ENCODE assay signal across 8 mouse cellular contexts in genomic region chrX:74428146-74428825, GRCm38 (mm10). TPM values are rescaled to one million over a fixed set of nuclear protein-coding genes. Genes with fewer than 3 reads are reported as not detected.
DNase-seq lines count a peak whose midpoint lies in the region; ATAC-seq and TF ChIP-seq lines count a peak whose summit lies in the region.

No protein-coding gene starts in this region.

- DNase-seq in heart, adult 2 months = no peak
- no peak for DNase-seq in heart, postnatal 36 days
- DNase-seq in thymus, postnatal 14 days = peak; percentile 4
- no peak for DNase-seq in thymus, postnatal 36 days
- DNase-seq in hindbrain, embryonic 11.5 days (ENCODE audit: low spot score) = peak; percentile 43
- no peak for DNase-seq in layer of hippocampus, adult 8-10 months (ENCODE audit: low spot score in 2 of 2)
- DNase-seq in adrenal gland, postnatal 14 days = no peak

- H3K9me3 ChIP-seq in hindbrain, embryonic 11.5 days (ENCODE audit: control insufficient read depth, low read length) = no peaks in the 10 kb centered on the region
- no peaks in the 10 kb centered on the region for H3K9me3 ChIP-seq in midbrain, embryonic 12.5 days

- H3K4me3 ChIP-seq in heart, adult 2 months = peak overlapping the region; percentile 48
- H3K4me3 ChIP-seq in hindbrain, embryonic 11.5 days (ENCODE audit: low read depth, low read length) = peak overlapping the region; percentile 52
- H3K4me3 ChIP-seq in midbrain, embryonic 12.5 days = peak overlapping the region; percentile 55

- H3K27me3 ChIP-seq in heart, adult 2 months (ENCODE audit: control insufficient read depth, insufficient read depth, low read length) = no peaks in the 10 kb centered on the region
- H3K27me3 ChIP-seq in hindbrain, embryonic 11.5 days (ENCODE audit: control insufficient read depth, insufficient read depth, low read length) = no peaks in the 10 kb centered on the region
- H3K27me3 ChIP-seq in midbrain, embryonic 12.5 days = no peaks in the 10 kb centered on the region

- H3K79me2 ChIP-seq in heart, adult 2 months (replicated peaks; ENCODE audit: control insufficient read depth, insufficient read depth, low read length) = no peaks in the 10 kb centered on the region

- no peak for TF ChIP-seq EP300 in heart, adult 2 months (IDR thresholded peaks at IDR 0.05; ENCODE audit: insufficient read depth, low read depth, low read length)

- H3K36me3 ChIP-seq in heart, adult 2 months (ENCODE audit: control insufficient read depth, insufficient read depth, low read length) = no peaks in the 10 kb centered on the region
- H3K36me3 ChIP-seq in hindbrain, embryonic 11.5 days (ENCODE audit: control insufficient read depth, insufficient read depth, low read length) = no peaks in the 10 kb centered on the region
- no peaks in the 10 kb centered on the region for H3K36me3 ChIP-seq in midbrain, embryonic 12.5 days

- TF ChIP-seq CTCF in heart, adult 2 months (IDR thresholded peaks at IDR 0.05) = no peak

- 26% methylated on average over 35 of the region's 35 CpGs for WGBS in heart, adult 2 months
- WGBS in hindbrain, embryonic 11.5 days = 22% methylated on average over 35 of the region's 35 CpGs
- 33% methylated on average over 35 of the region's 35 CpGs for WGBS in midbrain, embryonic 12.5 days

- H3K4me2 ChIP-seq in hindbrain, embryonic 11.5 days (replicated peaks; ENCODE audit: low read depth, low read length) = peak overlapping the region; percentile 44
- peak overlapping the region; percentile 57 for H3K4me2 ChIP-seq in midbrain, embryonic 12.5 days (replicated peaks)

- peak; percentile 58 for ATAC-seq in hindbrain, embryonic 11.5 days (ENCODE audit: low FRiP score)
- ATAC-seq in midbrain, embryonic 12.5 days (ENCODE audit: low FRiP score, low read depth) = peak; percentile 13; the same call in 1 of the 2 replicates

- peak overlapping the region; percentile 95 for H3K27ac ChIP-seq in heart, adult 2 months
- H3K27ac ChIP-seq in hindbrain, embryonic 11.5 days (ENCODE audit: low read depth, low read length) = peak overlapping the region; percentile 30; the same call in 1 of the 2 replicates
- no peak overlapping the region for H3K27ac ChIP-seq in midbrain, embryonic 12.5 days (replicated peaks)

- H3K9ac ChIP-seq in heart, adult 2 months (ENCODE audit: low read depth, low read length) = peak overlapping the region; percentile 63
- H3K9ac ChIP-seq in hindbrain, embryonic 11.5 days (ENCODE audit: low read depth, low read length) = peak overlapping the region; percentile 47; the same call in 1 of the 2 replicates
- peak overlapping the region; percentile 59 for H3K9ac ChIP-seq in midbrain, embryonic 12.5 days (replicated peaks)

- H3K4me1 ChIP-seq in heart, adult 2 months (ENCODE audit: control insufficient read depth, insufficient read depth, low read length) = 0 out of 2 replicates have a peak, but pooled peaks cover 3% of the 10 kb centered on the region
- no peaks in the 10 kb centered on the region for H3K4me1 ChIP-seq in hindbrain, embryonic 11.5 days (replicated peaks; ENCODE audit: control insufficient read depth, insufficient read depth, low read length)
- peaks cover 5% of the 10 kb centered on the region; the same call in 1 of the 2 replicates for H3K4me1 ChIP-seq in midbrain, embryonic 12.5 days

- intact Hi-C loops in heart, adult 2 months (cut with DNase I) = loop anchor here (5.0 kb wide), 2 partner anchors 36 to 181 kb away; partner anchors contain the start of genes Fam3a, Flna and Ikbkg
- intact Hi-C loops in heart, postnatal 36 days (cut with DNase I) = no loop called here

- no peak for TF ChIP-seq POLR2A in heart, adult 2 months (IDR thresholded peaks at IDR 0.05; ENCODE audit: insufficient read depth, low read depth, low read length)

RNA-seq across cellular contexts. Expression of gene G6pdx, which starts 0.7 kb away (rescaled TPM):
- total RNA-seq in heart, adult 2 months (2021) = 1 to 10 TPM; 6.5 to 7.1 TPM
- polyA plus RNA-seq in heart, adult 2 months (2012; rRNA removed) = 13.1 and 13.9 TPM in 2 replicates
- 1 to 10 TPM; 6.8 to 7.1 TPM for total RNA-seq in heart, postnatal 36 days (2021)
- 54.9 and 56.5 TPM in 2 replicates for polyA plus RNA-seq in hindbrain, embryonic 11.5 days (2014; fragmentation: Nextera tagmentation; extraction: Ambion mirVana)
- 53.6 and 54.1 TPM in 2 replicates for polyA plus RNA-seq in midbrain, embryonic 12.5 days (2016; fragmentation: Nextera tagmentation; extraction: Ambion mirVana)
- total RNA-seq in layer of hippocampus, adult 8-10 months (2022) = 10 to 100 TPM; 28.2 to 36.7 (median 30.9) TPM
- 105 and 114 TPM in 2 replicates for total RNA-seq in adrenal gland, postnatal 14 days (2021)

RNA-seq across cellular contexts. Expression of gene Ikbkg, which starts 35.2 kb away (rescaled TPM):
- total RNA-seq in heart, adult 2 months (2021) = 10 to 100 TPM; 39.7 to 47.6 TPM
- polyA plus RNA-seq in heart, adult 2 months (2012; rRNA removed) = 11.0 and 18.2 TPM in 2 replicates
- 10 to 100 TPM; 45.8 to 46.1 TPM for total RNA-seq in heart, postnatal 36 days (2021)
- 21.7 and 25.4 TPM in 2 replicates for polyA plus RNA-seq in hindbrain, embryonic 11.5 days (2014; fragmentation: Nextera tagmentation; extraction: Ambion mirVana)
- 23.2 and 24.4 TPM in 2 replicates for polyA plus RNA-seq in midbrain, embryonic 12.5 days (2016; fragmentation: Nextera tagmentation; extraction: Ambion mirVana)
- total RNA-seq in layer of hippocampus, adult 8-10 months (2022) = 10 to 100 TPM; 46.2 to 56.7 (median 50.2) TPM
- 56.3 and 56.5 TPM in 2 replicates for total RNA-seq in adrenal gland, postnatal 14 days (2021)

RNA-seq across cellular contexts. Expression of gene Fam3a, which starts 35.2 kb away (rescaled TPM):
- 10 to 100 TPM; 16.6 to 21.5 TPM for total RNA-seq in heart, adult 2 months (2021)
- 29.8 and 32.4 TPM in 2 replicates for polyA plus RNA-seq in heart, adult 2 months (2012; rRNA removed)
- 10 to 100 TPM; 18.6 to 18.8 TPM for total RNA-seq in heart, postnatal 36 days (2021)
- polyA plus RNA-seq in hindbrain, embryonic 11.5 days (2014; fragmentation: Nextera tagmentation; extraction: Ambion mirVana) = 26.9 and 29.0 TPM in 2 replicates
- 30.5 and 33.2 TPM in 2 replicates for polyA plus RNA-seq in midbrain, embryonic 12.5 days (2016; fragmentation: Nextera tagmentation; extraction: Ambion mirVana)
- total RNA-seq in layer of hippocampus, adult 8-10 months (2022) = 10 to 100 TPM; 18.1 to 27.3 (median 21.7) TPM
- total RNA-seq in adrenal gland, postnatal 14 days (2021) = 26.6 and 29.7 TPM in 2 replicates

RNA-seq across cellular contexts. Expression of gene Gm6880, which starts 52.9 kb away (rescaled TPM):
- total RNA-seq in heart, adult 2 months (2021) = not detected
- polyA plus RNA-seq in heart, adult 2 months (2012; rRNA removed) = not detected in 2 replicates
- total RNA-seq in heart, postnatal 36 days (2021) = not detected
- polyA plus RNA-seq in hindbrain, embryonic 11.5 days (2014; fragmentation: Nextera tagmentation; extraction: Ambion mirVana) = not detected in 2 replicates
- not detected in 2 replicates for polyA plus RNA-seq in midbrain, embryonic 12.5 days (2016; fragmentation: Nextera tagmentation; extraction: Ambion mirVana)
- not detected for total RNA-seq in layer of hippocampus, adult 8-10 months (2022)
- total RNA-seq in adrenal gland, postnatal 14 days (2021) = not detected in 2 replicates

RNA-seq across cellular contexts. Expression of gene Slc10a3, which starts 55.1 kb away (rescaled TPM):
- total RNA-seq in heart, adult 2 months (2021) = 1 to 10 TPM; 5.1 to 5.8 TPM
- polyA plus RNA-seq in heart, adult 2 months (2012; rRNA removed) = 10.4 and 12.6 TPM in 2 replicates
- total RNA-seq in heart, postnatal 36 days (2021) = 1 to 10 TPM; 4.9 to 5.7 TPM
- 7.4 and 7.7 TPM in 2 replicates for polyA plus RNA-seq in hindbrain, embryonic 11.5 days (2014; fragmentation: Nextera tagmentation; extraction: Ambion mirVana)
- polyA plus RNA-seq in midbrain, embryonic 12.5 days (2016; fragmentation: Nextera tagmentation; extraction: Ambion mirVana) = 8.8 and 9.0 TPM in 2 replicates
- total RNA-seq in layer of hippocampus, adult 8-10 months (2022) = 1 to 10 TPM; 2.6 to 3.4 (median 2.9) TPM
- total RNA-seq in adrenal gland, postnatal 14 days (2021) = 18.9 and 21.5 TPM in 2 replicates

Comparison
In these comparisons a context has a peak if more than half of its experiments do, and no peak if none do; other contexts are left out.
1. DNase-seq: peak in thymus, postnatal 14 days (single experiment) and hindbrain, embryonic 11.5 days (single experiment); none in heart, adult 2 months (0 of 2), heart, postnatal 36 days (0 of 2), thymus, postnatal 36 days (0 of 2), layer of hippocampus, adult 8-10 months (0 of 2) and adrenal gland, postnatal 14 days (single experiment).
2. Peak in every context shown above with its lines, with median percentiles within 50 percentile points of each other: H3K4me3 ChIP-seq and H3K9ac ChIP-seq.